Mouse (Mus musculus) forebrain, postnatal 0 days (tissue): ENCODE measurements around the gene Gm20696. TPM values are rescaled to one million over a fixed set of nuclear protein-coding genes. Genes with fewer than 3 reads are reported as not detected.

ENCODE experiments used
- ATAC-seq: fragments of 200-750 bp; cut with Nextera tagmentation; 2 replicates; pipeline ENCODE4 v1.8.0; 2017; ENCODE audit warnings: mild to moderate bottlenecking, moderate library complexity
- DNase-seq: peaks from one replicate; pipeline ENCODE4 v3.0.0-alpha.2; 2015
- H3K27ac ChIP-seq: fragments of 300-500 bp; sonication (generic); 2 replicates; pipeline ENCODE4 v1.5.1; 2014; ENCODE audit warnings: low read depth, mild to moderate bottlenecking, antibody characterized with exemption, low read length, moderate library complexity, mixed read lengths
- H3K27me3 ChIP-seq: fragments of 300-500 bp; sonication (generic); 2 replicates; pipeline ENCODE4 v1.6.1; 2014; ENCODE audit warnings: mild to moderate bottlenecking, low read length, mixed read lengths; ENCODE audit not compliant: insufficient read depth
- H3K36me3 ChIP-seq: fragments of 300-500 bp; sonication (generic); 2 replicates; pipeline ENCODE4 v1.6.1; 2014; ENCODE audit warnings: mild to moderate bottlenecking, moderate library complexity; ENCODE audit not compliant: insufficient read depth
- H3K4me1 ChIP-seq: fragments of 300-500 bp; sonication (generic); 2 replicates; pipeline ENCODE4 v1.6.1; 2014; ENCODE audit warnings: antibody characterized with exemption; ENCODE audit not compliant: insufficient read depth
- H3K4me2 ChIP-seq: fragments of 300-500 bp; sonication (generic); 2 replicates; pipeline ENCODE4 v1.6.1; 2014; ENCODE audit warnings: low read depth, mild to moderate bottlenecking, moderate library complexity
- H3K4me3 ChIP-seq: fragments of 300-500 bp; sonication (generic); 2 replicates; pipeline ENCODE4 v1.5.1; 2014; ENCODE audit warnings: low read depth, low read length, mixed read lengths
- H3K9ac ChIP-seq: fragments of 300-500 bp; sonication (generic); 2 replicates; pipeline ENCODE4 v1.6.1; 2014; ENCODE audit warnings: mild to moderate bottlenecking
- H3K9me3 ChIP-seq: fragments of 300-500 bp; sonication (generic); 2 replicates; pipeline ENCODE4 v1.6.1; 2016; ENCODE audit warnings: low read length
- CTCF ChIP-seq: sonication (generic); IDR thresholded peaks from 2 replicates; pipeline ENCODE4 v1.5.1; 2016; ENCODE audit warnings: antibody characterized with exemption, control low read depth, low read depth
- WGBS: fragments of 180-500 bp; shearing (Covaris S2); extraction: QIAGEN DNeasy Blood & Tissue Kit; methylation state at CpG from one replicate; pipeline ENCODE4 v1.1.7; 2014; 5-methylcytosine and 5-hydroxymethylcytosine counted together
- polyA plus RNA-seq: library from polyadenylated mRNA; unstranded; fragments of >200 nt; fragmentation: Nextera tagmentation; extraction: Ambion mirVana; gene quantifications from 2 replicates; pipeline ENCODE4 v1.2.1, GENCODE M21; 2015
- total RNA-seq: library from RNA; depleted of rRNA; stranded (reverse); fragments of >200 nt; gene quantifications from 2 replicates; pipeline ENCODE4 v1.2.3, GENCODE M21; 2014

Gene Gm20696
- total and polyA plus RNA-seq, 2 experiments from 2014 or later, result 2.2 to 2.6 TPM

- H3K4me3 ChIP-seq, result no peak overlapping the region
- TF ChIP-seq CTCF, result no peak
- 37% methylated on average over 7 of the region's 7 CpGs for WGBS
- no peak overlapping the region for H3K9ac ChIP-seq
- ATAC-seq (no peak), DNase-seq (no peak)
- H3K9me3 ChIP-seq, result no peaks in the 10 kb centered on the region
- H3K27ac ChIP-seq, result no peak overlapping the region
- no peaks in the 10 kb centered on the region; the same call in 1 of the 2 replicates for H3K36me3 ChIP-seq
- H3K27me3 ChIP-seq, result no peaks in the 10 kb centered on the region
- no peaks in the 10 kb centered on the region for H3K4me1 ChIP-seq
- no peak overlapping the region for H3K4me2 ChIP-seq
Measured at GRCm38 (mm10) chr6:99625306-99625705, 41.3 kb downstream of the Gm20696 start.

GRCm38 (mm10) chr6:99624542-99624941 lies 42.1 kb downstream of the Gm20696 start:
- WGBS, result 92% methylated on average over 3 of the region's 3 CpGs

GRCm38 (mm10) chr6:99623641-99624040 lies 43.0 kb downstream of the Gm20696 start:
- Histone ChIP-seq H3K4me3 (no peak overlapping the region), H3K27ac (no peak overlapping the region), H3K27me3 (no peaks in the 10 kb centered on the region), H3K4me2 (no peak overlapping the region), H3K9me3 (no peaks in the 10 kb centered on the region), H3K4me1 (no peaks in the 10 kb centered on the region), H3K36me3 (no peaks in the 10 kb centered on the region; the same call in 1 of the 2 replicates), H3K9ac (no peak overlapping the region)
- peak; percentile 66 for ATAC-seq
- TF ChIP-seq CTCF, result peak; percentile 69
- peak; percentile 66 for DNase-seq
- WGBS, result 16% methylated on average over 6 of the region's 6 CpGs

More at GRCm38 (mm10) chr6:99624542-99624941, 42.1 kb downstream of the Gm20696 start:
- Histone ChIP-seq H3K36me3 (no peaks in the 10 kb centered on the region; the same call in 1 of the 2 replicates), H3K9ac (no peak overlapping the region), H3K4me1 (no peaks in the 10 kb centered on the region), H3K9me3 (no peaks in the 10 kb centered on the region), H3K27ac (no peak overlapping the region), H3K4me3 (no peak overlapping the region), H3K27me3 (no peaks in the 10 kb centered on the region), H3K4me2 (no peak overlapping the region)
- DNase-seq (no peak), ATAC-seq (no peak)
- no peak for TF ChIP-seq CTCF

GRCm38 (mm10) chr6:99621167-99621566 lies 45.4 kb downstream of the Gm20696 start:
- Histone ChIP-seq H3K4me3 (no peak overlapping the region), H3K4me2 (no peak overlapping the region), H3K27ac (no peak overlapping the region), H3K36me3 (no peaks in the 10 kb centered on the region), H3K9me3 (no peaks in the 10 kb centered on the region), H3K9ac (no peak overlapping the region), H3K27me3 (no peaks in the 10 kb centered on the region), H3K4me1 (no peaks in the 10 kb centered on the region)
- DNase-seq (no peak), ATAC-seq (no peak)
- WGBS, result 71% methylated on average over 4 of the region's 4 CpGs
- no peak for TF ChIP-seq CTCF

GRCm38 (mm10) chr6:99620471-99620870 lies 46.1 kb downstream of the Gm20696 start:
- no peak for TF ChIP-seq CTCF
- Histone ChIP-seq H3K36me3 (no peaks in the 10 kb centered on the region), H3K27ac (no peak overlapping the region), H3K4me3 (no peak overlapping the region), H3K9me3 (no peaks in the 10 kb centered on the region), H3K4me1 (no peaks in the 10 kb centered on the region), H3K9ac (no peak overlapping the region), H3K4me2 (no peak overlapping the region), H3K27me3 (no peaks in the 10 kb centered on the region)
- WGBS, result 76% methylated on average over 7 of the region's 7 CpGs
- DNase-seq, result no peak
- no peak for ATAC-seq

GRCm38 (mm10) chr6:99619964-99620363 lies 46.6 kb downstream of the Gm20696 start:
- H3K4me3 ChIP-seq, result no peak overlapping the region
- H3K27ac ChIP-seq, result no peak overlapping the region
- no peak overlapping the region for H3K4me2 ChIP-seq
- H3K9ac ChIP-seq, result no peak overlapping the region
- H3K9me3 ChIP-seq, result no peaks in the 10 kb centered on the region
- no peak for DNase-seq
- 0 out of 2 replicates have a peak, but pooled peaks cover 3% of the 10 kb centered on the region for H3K4me1 ChIP-seq
- ATAC-seq, result no peak
- H3K36me3 ChIP-seq, result no peaks in the 10 kb centered on the region
- no peaks in the 10 kb centered on the region for H3K27me3 ChIP-seq
- TF ChIP-seq CTCF, result no peak
- WGBS, result 70% methylated on average over 8 of the region's 8 CpGs

- no peaks in the 10 kb centered on the region for H3K9me3 ChIP-seq
- H3K4me3 ChIP-seq, result no peak overlapping the region
- H3K9ac ChIP-seq, result no peak overlapping the region
- no peak overlapping the region for H3K27ac ChIP-seq
- DNase-seq (no peak), ATAC-seq (no peak)
- 0 out of 2 replicates have a peak, but pooled peaks cover 4% of the 10 kb centered on the region for H3K4me1 ChIP-seq
- TF ChIP-seq CTCF, result no peak
- WGBS, result 85% methylated on average over 8 of the region's 8 CpGs
- no peaks in the 10 kb centered on the region for H3K27me3 ChIP-seq
- H3K36me3 ChIP-seq, result no peaks in the 10 kb centered on the region
- no peak overlapping the region for H3K4me2 ChIP-seq
Measured at GRCm38 (mm10) chr6:99619466-99619865, 47.1 kb downstream of the Gm20696 start.

- WGBS, result 61% methylated on average over 7 of the region's 7 CpGs
- Histone ChIP-seq H3K4me1 (0 out of 2 replicates have a peak, but pooled peaks cover 4% of the 10 kb centered on the region), H3K36me3 (no peaks in the 10 kb centered on the region), H3K4me3 (no peak overlapping the region), H3K9ac (no peak overlapping the region), H3K4me2 (no peak overlapping the region), H3K9me3 (no peaks in the 10 kb centered on the region), H3K27me3 (no peaks in the 10 kb centered on the region), H3K27ac (no peak overlapping the region)
- no peak for TF ChIP-seq CTCF
- ATAC-seq (no peak), DNase-seq (no peak)
Measured at GRCm38 (mm10) chr6:99617867-99618266, 48.7 kb downstream of the Gm20696 start.
